Mouse (Mus musculus) NIH3T3 (cell line): ENCODE data around the gene Tns1.

Experiments used
- DNase-seq: peaks from one replicate; pipeline ENCODE4 v3.0.0-alpha.2; 2012; ENCODE audit warnings: low read depth

The Tns1 gene

GRCm38 (mm10) chr1:74058771-74059170, 65.5 kb downstream of the Tns1 start:
- no peak for DNase-seq

GRCm38 (mm10) chr1:74058309-74058708, 65.9 kb downstream of the Tns1 start:
- no peak for DNase-seq

- no peak for DNase-seq
Observed at GRCm38 (mm10) chr1:74057501-74057900, 66.7 kb downstream of the Tns1 start.

- DNase-seq, result no peak
Observed at GRCm38 (mm10) chr1:74055552-74055951, 68.7 kb downstream of the Tns1 start.

- no peak for DNase-seq
Observed at GRCm38 (mm10) chr1:74054471-74054870, 69.8 kb downstream of the Tns1 start.

GRCm38 (mm10) chr1:74054007-74054406, 70.2 kb downstream of the Tns1 start:
- DNase-seq, result peak; percentile 84

- no peak for DNase-seq
Observed at GRCm38 (mm10) chr1:74053068-74053467, 71.2 kb downstream of the Tns1 start.

GRCm38 (mm10) chr1:74051349-74051748, 72.9 kb downstream of the Tns1 start:
- no peak for DNase-seq

- no peak for DNase-seq
Observed at GRCm38 (mm10) chr1:74049430-74049829, 74.8 kb downstream of the Tns1 start.

GRCm38 (mm10) chr1:74047722-74048121, 76.5 kb downstream of the Tns1 start:
- DNase-seq, result peak; percentile 64

GRCm38 (mm10) chr1:74047311-74047710, 76.9 kb downstream of the Tns1 start:
- DNase-seq, result peak; percentile 67

GRCm38 (mm10) chr1:74045034-74045433, 79.2 kb downstream of the Tns1 start:
- DNase-seq, result no peak

GRCm38 (mm10) chr1:74044421-74044820, 79.8 kb downstream of the Tns1 start:
- no peak for DNase-seq

- DNase-seq, result no peak
Observed at GRCm38 (mm10) chr1:74043584-74044105, 80.6 kb downstream of the Tns1 start.

- DNase-seq, result peak; percentile 80
Observed at GRCm38 (mm10) chr1:74042711-74043467, 81.4 kb downstream of the Tns1 start.

- peak; percentile 92 for DNase-seq
Observed at GRCm38 (mm10) chr1:74041692-74042091, 82.6 kb downstream of the Tns1 start.

- DNase-seq, result no peak
Observed at GRCm38 (mm10) chr1:74041178-74041577, 83.1 kb downstream of the Tns1 start.

- DNase-seq, result peak; percentile 58
Observed at GRCm38 (mm10) chr1:74036560-74037390, 87.5 kb downstream of the Tns1 start.

GRCm38 (mm10) chr1:74035912-74036489, 88.2 kb downstream of the Tns1 start:
- DNase-seq, result no peak

- DNase-seq, result no peak
Observed at GRCm38 (mm10) chr1:74035487-74035886, 88.8 kb downstream of the Tns1 start.

GRCm38 (mm10) chr1:74034736-74035135, 89.5 kb downstream of the Tns1 start:
- no peak for DNase-seq

GRCm38 (mm10) chr1:74034211-74034610, 90.0 kb downstream of the Tns1 start:
- DNase-seq, result no peak

GRCm38 (mm10) chr1:74033407-74033806, 90.8 kb downstream of the Tns1 start:
- no peak for DNase-seq
